Mouse (Mus musculus): ENCODE measurements at regions not wholly inside any gene's neighbourhood (a gene's known extent, or its start where the extent isn't known, plus 50 kb on each side); places are given as distances from the start of the nearest gene placed in this dataset.

DNA sequence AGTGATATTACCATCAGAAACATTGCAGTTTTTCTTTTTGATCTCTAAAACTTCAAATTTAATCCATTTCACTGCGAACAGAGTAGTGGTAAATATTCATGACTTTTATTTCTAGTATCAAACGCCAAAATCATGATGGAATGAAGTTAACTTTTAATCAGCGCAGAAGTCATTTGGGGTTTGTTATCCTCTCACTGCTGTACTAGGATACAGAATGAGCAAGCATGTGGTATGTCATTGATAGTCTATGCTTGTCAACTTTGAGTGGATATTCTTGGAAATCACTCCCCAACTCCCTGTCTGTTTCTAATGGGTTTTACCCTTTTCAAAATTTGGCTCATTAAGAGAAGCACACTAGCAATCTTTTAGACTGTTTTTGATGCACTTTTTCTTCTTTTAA lies 464.9 kb downstream of the Bckdhb start:
- no peak for DNase-seq (ENCODE audit: low spot score in 2 of 2)
- no peak for TF ChIP-seq CTCF (conservative IDR thresholded peaks at IDR 0.05)
- Histone ChIP-seq H3K27ac (no peak overlapping the region), H3K4me3 (no peak overlapping the region)

DNA sequence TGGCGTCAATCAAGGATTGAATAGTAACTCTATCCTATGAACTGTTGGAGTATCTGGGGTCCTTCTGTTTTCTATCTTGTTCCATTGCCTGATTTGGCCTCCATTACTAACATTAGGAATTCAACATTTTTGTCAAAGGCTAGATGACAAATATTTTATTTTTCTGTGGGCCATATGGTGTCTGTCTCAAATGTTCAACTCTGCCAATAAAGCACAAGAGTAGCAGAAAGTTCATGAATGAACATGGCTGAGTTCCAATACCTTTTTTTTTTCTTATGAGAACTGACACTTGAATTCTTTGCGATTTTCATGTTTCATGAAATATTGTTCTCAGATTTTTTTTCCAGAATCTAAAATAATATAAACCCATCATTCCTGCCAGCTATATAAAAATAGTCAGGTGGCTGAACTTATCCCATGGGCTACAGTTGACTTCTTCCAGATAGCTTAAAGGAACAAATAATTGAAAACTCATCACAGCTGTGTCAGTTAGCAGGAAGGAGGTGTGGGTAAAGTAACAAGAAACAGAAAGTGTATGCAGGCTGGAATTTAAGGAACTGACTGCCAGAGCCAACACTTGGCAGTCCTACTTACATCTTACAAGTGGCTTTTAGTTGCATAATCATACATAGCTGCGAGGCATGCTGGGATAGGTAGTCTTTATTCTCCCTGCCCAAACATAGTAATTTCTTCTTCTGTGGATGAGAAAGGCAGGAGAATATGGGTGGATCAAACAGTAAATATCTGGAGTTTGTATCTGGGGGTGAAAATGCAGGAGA lies 469.8 kb downstream of the Bckdhb start:
- no peak overlapping the region for H3K27ac ChIP-seq
- H3K4me3 ChIP-seq, result no peak overlapping the region
- DNase-seq (ENCODE audit: low spot score in 2 of 2), result no peak
- TF ChIP-seq CTCF (conservative IDR thresholded peaks at IDR 0.05), result no peak

DNA sequence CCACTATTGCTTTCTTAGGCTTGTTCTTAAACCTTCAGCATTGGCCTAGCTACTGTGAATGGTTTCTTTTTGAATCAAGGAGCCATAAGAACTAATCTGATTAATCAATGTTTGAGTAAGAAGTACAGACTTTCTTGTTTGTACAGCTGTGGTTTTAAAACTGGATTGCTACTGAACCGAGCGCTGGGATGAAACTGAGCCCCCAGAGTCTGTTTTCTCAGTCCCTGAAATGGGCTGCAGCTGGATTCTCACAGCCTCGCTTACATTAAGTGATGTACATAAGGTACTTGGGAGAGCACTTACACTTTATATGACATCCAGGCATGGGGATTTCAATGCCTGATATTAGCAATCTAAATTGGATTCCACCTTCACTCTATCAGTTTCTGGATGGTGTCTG lies 474.5 kb downstream of the Bckdhb start:
- Histone ChIP-seq H3K4me3 (no peak overlapping the region), H3K27ac (no peak overlapping the region)
- no peak for DNase-seq (ENCODE audit: low spot score in 2 of 2)
- TF ChIP-seq CTCF (conservative IDR thresholded peaks at IDR 0.05), result no peak

DNA sequence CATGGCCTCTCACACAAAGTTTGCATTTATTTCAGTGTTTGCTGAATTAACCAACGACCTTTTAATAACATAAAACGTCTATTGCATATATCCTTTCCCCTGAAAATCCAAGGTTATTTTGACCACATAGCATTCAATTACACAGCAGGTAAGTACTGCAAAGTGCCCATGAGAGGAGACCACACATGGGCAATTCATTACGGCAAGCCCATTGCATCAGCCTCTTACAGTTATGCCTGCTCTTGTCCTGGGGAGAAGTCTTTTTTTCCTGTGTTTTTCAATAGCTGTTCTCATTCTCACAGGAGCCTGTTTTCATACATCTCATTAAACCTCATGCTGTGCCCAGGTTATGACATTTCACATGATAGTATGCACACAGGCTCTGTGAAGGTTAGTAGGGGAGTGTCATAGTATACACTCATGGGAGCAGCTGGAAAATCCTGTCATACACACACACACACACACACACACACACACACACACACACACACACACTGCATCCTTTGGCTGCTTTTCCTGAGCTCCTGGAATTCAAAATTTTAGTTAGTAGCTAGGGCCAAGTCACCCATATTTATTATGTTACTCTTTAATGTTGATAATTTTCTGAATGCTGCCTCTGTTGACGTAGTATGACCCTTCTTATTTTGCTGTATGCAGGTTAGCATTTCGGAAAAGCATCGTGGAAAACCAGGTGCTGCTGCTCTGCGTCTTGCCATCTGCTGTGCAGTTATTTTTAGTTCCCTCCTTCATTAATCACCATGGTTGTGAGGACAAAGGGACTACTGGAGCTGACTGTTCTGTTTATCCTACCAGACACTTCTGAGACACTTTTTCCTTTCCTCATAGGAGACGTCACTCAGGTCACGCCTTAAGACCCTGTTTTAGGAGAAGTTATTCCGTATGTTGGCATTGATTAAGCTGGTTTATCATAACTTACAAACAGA lies 483.6 kb downstream of the Bckdhb start:
- no peak overlapping the region for H3K4me3 ChIP-seq
- no peak overlapping the region for H3K27ac ChIP-seq
- no peak for DNase-seq (ENCODE audit: low spot score in 2 of 2)
- no peak for TF ChIP-seq CTCF (conservative IDR thresholded peaks at IDR 0.05)
